Mouse (Mus musculus): Measurements from ENCODE around the gene Cacna1d. TPM values are rescaled to one million over a fixed set of nuclear protein-coding genes. Genes with fewer than 3 reads are reported as not detected.

The Cacna1d gene
- polyA plus RNA-seq, 1 experiment from 2014 or later = 1.4 TPM

GRCm38 (mm10) chr14:30474416-30474815 lies 16.8 kb downstream of the Cacna1d start:
- WGBS = 90% methylated on average over 6 of the region's 6 CpGs
- H3K36me3 ChIP-seq (ENCODE audit: control insufficient read depth, insufficient read depth, low read length) = no peaks in the 10 kb centered on the region
- H3K27ac ChIP-seq (ENCODE audit: low read depth, low read length) = no peak overlapping the region
- H3K4me1 ChIP-seq (ENCODE audit: control insufficient read depth, insufficient read depth, low read length) = no peaks in the 10 kb centered on the region
- no peak overlapping the region for H3K4me3 ChIP-seq (ENCODE audit: low read depth, low read length)
- H3K27me3 ChIP-seq (ENCODE audit: control insufficient read depth, insufficient read depth, low read length) = no peaks in the 10 kb centered on the region
- DNase-seq (ENCODE audit: low spot score) = no peak
- H3K4me2 ChIP-seq (ENCODE audit: low read depth) = no peak overlapping the region
- H3K9me3 ChIP-seq (ENCODE audit: control insufficient read depth, low read length) = no peaks in the 10 kb centered on the region
- H3K9ac ChIP-seq (ENCODE audit: low read length) = no peak overlapping the region
- no peak for ATAC-seq (ENCODE audit: insufficient read depth, low FRiP score, low TSS enrichment)

- no peak overlapping the region for H3K4me3 ChIP-seq (ENCODE audit: low read depth, low read length)
- H3K4me1 ChIP-seq (ENCODE audit: control insufficient read depth, insufficient read depth, low read length) = no peaks in the 10 kb centered on the region
- H3K4me2 ChIP-seq (ENCODE audit: low read depth) = no peak overlapping the region
- no peak overlapping the region for H3K9ac ChIP-seq (ENCODE audit: low read length)
- H3K27ac ChIP-seq (ENCODE audit: low read depth, low read length) = no peak overlapping the region
- no peak for ATAC-seq (ENCODE audit: insufficient read depth, low FRiP score, low TSS enrichment)
- no peaks in the 10 kb centered on the region for H3K36me3 ChIP-seq (ENCODE audit: control insufficient read depth, insufficient read depth, low read length)
- 68% methylated on average over 5 of the region's 5 CpGs for WGBS
- H3K9me3 ChIP-seq (ENCODE audit: control insufficient read depth, low read length) = no peaks in the 10 kb centered on the region
- no peak for DNase-seq (ENCODE audit: low spot score)
- no peaks in the 10 kb centered on the region for H3K27me3 ChIP-seq (ENCODE audit: control insufficient read depth, insufficient read depth, low read length)
Observed at GRCm38 (mm10) chr14:30473605-30474004, 17.6 kb downstream of the Cacna1d start.

- Histone ChIP-seq H3K4me3 (ENCODE audit: low read depth, low read length) (no peak overlapping the region), H3K9me3 (ENCODE audit: control insufficient read depth, low read length) (no peaks in the 10 kb centered on the region), H3K36me3 (ENCODE audit: control insufficient read depth, insufficient read depth, low read length) (no peaks in the 10 kb centered on the region), H3K4me1 (ENCODE audit: control insufficient read depth, insufficient read depth, low read length) (no peaks in the 10 kb centered on the region), H3K9ac (ENCODE audit: low read length) (no peak overlapping the region), H3K27ac (ENCODE audit: low read depth, low read length) (no peak overlapping the region), H3K27me3 (ENCODE audit: control insufficient read depth, insufficient read depth, low read length) (no peaks in the 10 kb centered on the region), H3K4me2 (ENCODE audit: low read depth) (no peak overlapping the region)
- no peak for DNase-seq (ENCODE audit: low spot score)
- WGBS = 83% methylated on average over 4 of the region's 4 CpGs
- no peak for ATAC-seq (ENCODE audit: insufficient read depth, low FRiP score, low TSS enrichment)
Observed at GRCm38 (mm10) chr14:30463312-30463711, 27.9 kb downstream of the Cacna1d start.

DNA sequence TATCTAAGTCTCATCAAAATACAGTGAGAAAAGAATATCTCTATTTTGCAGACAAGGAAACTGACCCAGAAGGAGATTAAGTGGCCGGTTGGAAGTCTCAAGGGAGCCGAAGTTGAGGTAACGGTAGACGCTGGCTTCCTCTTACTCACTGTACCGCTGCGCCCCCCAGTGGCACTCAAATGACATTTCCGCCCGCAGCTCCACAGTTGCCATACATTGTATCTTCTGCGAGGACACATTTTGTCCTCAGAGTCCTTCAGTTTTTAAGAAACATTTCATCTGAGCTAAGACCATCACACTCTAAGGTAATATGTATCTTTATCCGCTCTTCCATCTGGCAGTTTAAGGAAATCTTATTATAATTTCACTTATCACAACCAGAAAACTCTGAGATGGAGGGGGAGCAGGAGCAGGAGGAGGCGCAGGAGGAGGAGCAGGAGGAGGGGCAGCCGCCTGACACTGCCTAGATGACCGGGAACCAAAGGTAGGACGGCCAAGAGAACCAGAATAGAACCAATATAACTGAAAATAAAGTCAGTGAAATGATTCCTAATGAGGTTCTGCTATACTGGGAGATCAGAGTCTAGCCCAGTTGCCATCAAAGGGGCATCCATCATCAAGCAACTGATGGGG lies 31.2 kb downstream of the Cacna1d start:
- Histone ChIP-seq H3K36me3 (ENCODE audit: control insufficient read depth, insufficient read depth, low read length) (no peaks in the 10 kb centered on the region), H3K27me3 (ENCODE audit: control insufficient read depth, insufficient read depth, low read length) (no peaks in the 10 kb centered on the region), H3K9ac (ENCODE audit: low read length) (no peak overlapping the region), H3K4me1 (ENCODE audit: control insufficient read depth, insufficient read depth, low read length) (no peaks in the 10 kb centered on the region), H3K27ac (ENCODE audit: low read depth, low read length) (no peak overlapping the region), H3K4me2 (ENCODE audit: low read depth) (no peak overlapping the region), H3K4me3 (ENCODE audit: low read depth, low read length) (no peak overlapping the region), H3K9me3 (ENCODE audit: control insufficient read depth, low read length) (no peaks in the 10 kb centered on the region)
- DNase-seq (ENCODE audit: low spot score) (peak; percentile 78), ATAC-seq (ENCODE audit: insufficient read depth, low FRiP score, low TSS enrichment) (no peak)
- 4% methylated on average over 14 of the region's 14 CpGs for WGBS

GRCm38 (mm10) chr14:30458820-30459219 lies 32.4 kb downstream of the Cacna1d start:
- Histone ChIP-seq H3K9me3 (ENCODE audit: control insufficient read depth, low read length) (no peaks in the 10 kb centered on the region), H3K4me2 (ENCODE audit: low read depth) (no peak overlapping the region), H3K27me3 (ENCODE audit: control insufficient read depth, insufficient read depth, low read length) (no peaks in the 10 kb centered on the region), H3K36me3 (ENCODE audit: control insufficient read depth, insufficient read depth, low read length) (no peaks in the 10 kb centered on the region), H3K27ac (ENCODE audit: low read depth, low read length) (no peak overlapping the region), H3K4me1 (ENCODE audit: control insufficient read depth, insufficient read depth, low read length) (no peaks in the 10 kb centered on the region), H3K4me3 (ENCODE audit: low read depth, low read length) (no peak overlapping the region), H3K9ac (ENCODE audit: low read length) (no peak overlapping the region)
- WGBS = 79% methylated on average over 3 of the region's 3 CpGs
- ATAC-seq (ENCODE audit: insufficient read depth, low FRiP score, low TSS enrichment) (no peak), DNase-seq (ENCODE audit: low spot score) (no peak)

DNA sequence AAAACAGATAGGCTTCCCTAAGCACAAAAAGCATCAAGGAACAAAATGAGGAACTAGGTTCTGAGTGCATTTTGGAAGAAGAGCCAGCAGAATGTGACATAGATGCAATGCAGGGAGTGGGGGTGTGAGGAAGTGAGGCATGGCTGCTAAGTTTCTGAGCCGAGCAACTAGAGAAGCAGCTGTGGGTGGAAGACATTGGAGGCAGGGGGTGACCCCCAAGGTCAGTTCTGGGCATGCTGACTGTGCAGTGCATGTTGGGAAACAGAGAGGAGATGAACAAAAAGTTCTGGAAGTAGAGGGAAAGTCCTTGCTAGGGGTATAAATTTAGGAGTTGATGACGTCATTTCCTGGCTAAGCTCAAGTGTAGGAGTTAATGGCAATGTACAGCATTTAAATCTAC lies 33.4 kb downstream of the Cacna1d start:
- H3K27me3 ChIP-seq (ENCODE audit: control insufficient read depth, insufficient read depth, low read length) = no peaks in the 10 kb centered on the region
- no peak overlapping the region for H3K4me2 ChIP-seq (ENCODE audit: low read depth)
- H3K9ac ChIP-seq (ENCODE audit: low read length) = no peak overlapping the region
- 50% methylated on average over 2 of the region's 2 CpGs for WGBS
- DNase-seq (ENCODE audit: low spot score) (no peak), ATAC-seq (ENCODE audit: insufficient read depth, low FRiP score, low TSS enrichment) (no peak)
- no peaks in the 10 kb centered on the region for H3K36me3 ChIP-seq (ENCODE audit: control insufficient read depth, insufficient read depth, low read length)
- H3K4me3 ChIP-seq (ENCODE audit: low read depth, low read length) = no peak overlapping the region
- H3K27ac ChIP-seq (ENCODE audit: low read depth, low read length) = no peak overlapping the region
- H3K4me1 ChIP-seq (ENCODE audit: control insufficient read depth, insufficient read depth, low read length) = no peaks in the 10 kb centered on the region
- no peaks in the 10 kb centered on the region for H3K9me3 ChIP-seq (ENCODE audit: control insufficient read depth, low read length)

- H3K4me1 ChIP-seq (ENCODE audit: control insufficient read depth, insufficient read depth, low read length) = no peaks in the 10 kb centered on the region
- ATAC-seq (ENCODE audit: insufficient read depth, low FRiP score, low TSS enrichment) (no peak), DNase-seq (ENCODE audit: low spot score) (no peak)
- no peak overlapping the region for H3K27ac ChIP-seq (ENCODE audit: low read depth, low read length)
- H3K27me3 ChIP-seq (ENCODE audit: control insufficient read depth, insufficient read depth, low read length) = no peaks in the 10 kb centered on the region
- H3K9me3 ChIP-seq (ENCODE audit: control insufficient read depth, low read length) = no peaks in the 10 kb centered on the region
- 61% methylated on average over 7 of the region's 7 CpGs for WGBS
- no peaks in the 10 kb centered on the region for H3K36me3 ChIP-seq (ENCODE audit: control insufficient read depth, insufficient read depth, low read length)
- H3K4me3 ChIP-seq (ENCODE audit: low read depth, low read length) = no peak overlapping the region
- no peak overlapping the region for H3K4me2 ChIP-seq (ENCODE audit: low read depth)
- no peak overlapping the region for H3K9ac ChIP-seq (ENCODE audit: low read length)
Observed at GRCm38 (mm10) chr14:30457436-30457835, 33.8 kb downstream of the Cacna1d start.

GRCm38 (mm10) chr14:30455801-30456595 lies 35.3 kb downstream of the Cacna1d start:
- Histone ChIP-seq H3K36me3 (ENCODE audit: control insufficient read depth, insufficient read depth, low read length) (no peaks in the 10 kb centered on the region), H3K27ac (ENCODE audit: low read depth, low read length) (no peak overlapping the region), H3K27me3 (ENCODE audit: control insufficient read depth, insufficient read depth, low read length) (no peaks in the 10 kb centered on the region), H3K4me3 (ENCODE audit: low read depth, low read length) (no peak overlapping the region), H3K9ac (ENCODE audit: low read length) (no peak overlapping the region), H3K9me3 (ENCODE audit: control insufficient read depth, low read length) (no peaks in the 10 kb centered on the region), H3K4me2 (ENCODE audit: low read depth) (no peak overlapping the region), H3K4me1 (ENCODE audit: control insufficient read depth, insufficient read depth, low read length) (no peaks in the 10 kb centered on the region)
- ATAC-seq (ENCODE audit: insufficient read depth, low FRiP score, low TSS enrichment) = no peak
- DNase-seq (ENCODE audit: low spot score) = no peak
- 30% methylated on average over 12 of the region's 13 CpGs for WGBS

GRCm38 (mm10) chr14:30439915-30440314 lies 51.3 kb downstream of the Cacna1d start:
- Histone ChIP-seq H3K27me3 (ENCODE audit: control insufficient read depth, insufficient read depth, low read length) (no peaks in the 10 kb centered on the region), H3K4me2 (ENCODE audit: low read depth) (no peak overlapping the region), H3K4me3 (ENCODE audit: low read depth, low read length) (no peak overlapping the region), H3K27ac (ENCODE audit: low read depth, low read length) (no peak overlapping the region), H3K4me1 (ENCODE audit: control insufficient read depth, insufficient read depth, low read length) (no peaks in the 10 kb centered on the region), H3K36me3 (ENCODE audit: control insufficient read depth, insufficient read depth, low read length) (no peaks in the 10 kb centered on the region), H3K9me3 (ENCODE audit: control insufficient read depth, low read length) (no peaks in the 10 kb centered on the region), H3K9ac (ENCODE audit: low read length) (no peak overlapping the region)
- 83% methylated on average over 3 of the region's 3 CpGs for WGBS
- no peak for DNase-seq (ENCODE audit: low spot score)
- ATAC-seq (ENCODE audit: insufficient read depth, low FRiP score, low TSS enrichment) = no peak

All from neural tube, embryonic 11.5 days (tissue).